Mouse (Mus musculus): Measurements from ENCODE around the gene Agfg2. TPM values are rescaled to one million over a fixed set of nuclear protein-coding genes. Genes with fewer than 3 reads are reported as not detected.

Agfg2 gene
- polyA plus RNA-seq, 1 experiment from 2014 or later = 28.0 TPM

GRCm38 (mm10) chr5:137649669-137650571, 34.6 kb downstream of the Agfg2 start:
- H3K4me3 ChIP-seq = peak overlapping the region; percentile 24; the same call in 1 of the 2 replicates
- H3K27ac ChIP-seq = peak overlapping the region; percentile 67
- H3K36me3 ChIP-seq (replicated peaks) = peaks cover 37% of the 10 kb centered on the region
- H3K4me1 ChIP-seq = peaks cover 44% of the 10 kb centered on the region
- DNase-seq (ENCODE audit: extremely low spot score, low spot score) = no peak
- WGBS = 15% methylated on average over 18 of the region's 18 CpGs
- H3K9me3 ChIP-seq = no peaks in the 10 kb centered on the region
- peaks cover 25% of the 10 kb centered on the region for H3K27me3 ChIP-seq (ENCODE audit: poor library complexity, severe bottlenecking)

GRCm38 (mm10) chr5:137649251-137649650, 35.3 kb downstream of the Agfg2 start:
- Histone ChIP-seq H3K9me3 (no peaks in the 10 kb centered on the region), H3K27me3 (ENCODE audit: poor library complexity, severe bottlenecking) (peaks cover 32% of the 10 kb centered on the region), H3K36me3 (replicated peaks) (peaks cover 31% of the 10 kb centered on the region), H3K4me3 (no peak overlapping the region), H3K27ac (peak overlapping the region; percentile 67; the same call in 1 of the 2 replicates), H3K4me1 (peaks cover 49% of the 10 kb centered on the region)
- 51% methylated on average over 4 of the region's 4 CpGs for WGBS
- DNase-seq (ENCODE audit: extremely low spot score, low spot score) = no peak

- Histone ChIP-seq H3K27me3 (ENCODE audit: poor library complexity, severe bottlenecking) (peaks cover 44% of the 10 kb centered on the region), H3K36me3 (replicated peaks) (peaks cover 19% of the 10 kb centered on the region), H3K4me3 (no peak overlapping the region), H3K9me3 (no peaks in the 10 kb centered on the region), H3K4me1 (peaks cover 57% of the 10 kb centered on the region), H3K27ac (no peak overlapping the region)
- 78% methylated on average over 9 of the region's 9 CpGs for WGBS
- DNase-seq (ENCODE audit: extremely low spot score, low spot score) = no peak
Measured at GRCm38 (mm10) chr5:137647827-137648601, 36.5 kb downstream of the Agfg2 start.

- peaks cover 22% of the 10 kb centered on the region for H3K36me3 ChIP-seq (replicated peaks)
- 0 out of 2 replicates have a peak within 1 kb of the TSS, but pooled peaks have one; percentile 2 for H3K27ac ChIP-seq
- peak within 1 kb of the TSS; percentile 44 for H3K4me3 ChIP-seq
- no peaks in the 10 kb centered on the region for H3K9me3 ChIP-seq
- peaks cover 50% of the 10 kb centered on the region for H3K4me1 ChIP-seq
- 11% methylated on average over 11 of the region's 11 CpGs for WGBS
- no peak for DNase-seq (ENCODE audit: extremely low spot score, low spot score)
- H3K27me3 ChIP-seq (ENCODE audit: poor library complexity, severe bottlenecking) = peaks cover 52% of the 10 kb centered on the region
Measured at GRCm38 (mm10) chr5:137645652-137646091, 38.9 kb downstream of the Agfg2 start, which contains the start of gene Irs3. Gene Irs3, minus strand, starts transcription at chr5:137645714.

GRCm38 (mm10) chr5:137645091-137645651, 39.4 kb downstream of the Agfg2 start:
- peaks cover 27% of the 10 kb centered on the region for H3K36me3 ChIP-seq (replicated peaks)
- H3K4me3 ChIP-seq = peak overlapping the region; percentile 44
- no peak overlapping the region for H3K27ac ChIP-seq
- H3K4me1 ChIP-seq = peaks cover 48% of the 10 kb centered on the region
- no peaks in the 10 kb centered on the region for H3K9me3 ChIP-seq
- 2% methylated on average over 44 of the region's 44 CpGs for WGBS
- DNase-seq (ENCODE audit: extremely low spot score, low spot score) = peak; percentile 37
- H3K27me3 ChIP-seq (ENCODE audit: poor library complexity, severe bottlenecking) = peaks cover 52% of the 10 kb centered on the region

- 42% methylated on average over 19 of the region's 19 CpGs for WGBS
- no peak overlapping the region; the same call in 1 of the 2 replicates for H3K4me3 ChIP-seq
- H3K27ac ChIP-seq = peak overlapping the region; percentile 2; the same call in 1 of the 2 replicates
- no peak for DNase-seq (ENCODE audit: extremely low spot score, low spot score)
- peaks cover 41% of the 10 kb centered on the region for H3K4me1 ChIP-seq
- peaks cover 33% of the 10 kb centered on the region for H3K36me3 ChIP-seq (replicated peaks)
- no peaks in the 10 kb centered on the region for H3K9me3 ChIP-seq
- H3K27me3 ChIP-seq (ENCODE audit: poor library complexity, severe bottlenecking) = peaks cover 52% of the 10 kb centered on the region
Measured at GRCm38 (mm10) chr5:137644484-137644883, 40.0 kb downstream of the Agfg2 start.

GRCm38 (mm10) chr5:137642886-137643285, 41.6 kb downstream of the Agfg2 start:
- Histone ChIP-seq H3K27ac (no peak overlapping the region), H3K36me3 (replicated peaks) (peaks cover 49% of the 10 kb centered on the region), H3K4me1 (peaks cover 33% of the 10 kb centered on the region), H3K9me3 (no peaks in the 10 kb centered on the region), H3K27me3 (ENCODE audit: poor library complexity, severe bottlenecking) (peaks cover 52% of the 10 kb centered on the region), H3K4me3 (no peak overlapping the region)
- WGBS = 59% methylated on average over 4 of the region's 4 CpGs
- no peak for DNase-seq (ENCODE audit: extremely low spot score, low spot score)

GRCm38 (mm10) chr5:137641054-137641453, 43.5 kb downstream of the Agfg2 start, which contains the start of gene Sap25:
Gene Sap25, plus strand, starts transcription at chr5:137641334.
- no peak for DNase-seq (ENCODE audit: extremely low spot score, low spot score)
- Histone ChIP-seq H3K36me3 (replicated peaks) (peaks cover 68% of the 10 kb centered on the region), H3K4me1 (peaks cover 30% of the 10 kb centered on the region), H3K27ac (no peak within 1 kb of the TSS), H3K9me3 (no peaks in the 10 kb centered on the region), H3K4me3 (no peak within 1 kb of the TSS), H3K27me3 (ENCODE audit: poor library complexity, severe bottlenecking) (peaks cover 38% of the 10 kb centered on the region)
- WGBS = 88% methylated on average over 19 of the region's 19 CpGs

GRCm38 (mm10) chr5:137639472-137639871, 45.1 kb downstream of the Agfg2 start:
- no peak overlapping the region for H3K27ac ChIP-seq
- no peak overlapping the region for H3K4me3 ChIP-seq
- peaks cover 23% of the 10 kb centered on the region for H3K27me3 ChIP-seq (ENCODE audit: poor library complexity, severe bottlenecking)
- peaks cover 16% of the 10 kb centered on the region for H3K4me1 ChIP-seq
- no peaks in the 10 kb centered on the region for H3K9me3 ChIP-seq
- DNase-seq (ENCODE audit: extremely low spot score, low spot score) = no peak
- WGBS = 84% methylated on average over 7 of the region's 7 CpGs
- H3K36me3 ChIP-seq (replicated peaks) = peaks cover 84% of the 10 kb centered on the region

- DNase-seq (ENCODE audit: extremely low spot score, low spot score) = no peak
- H3K27ac ChIP-seq = no peak overlapping the region
- no peak overlapping the region for H3K4me3 ChIP-seq
- WGBS = 85% methylated on average over 12 of the region's 12 CpGs
- H3K36me3 ChIP-seq (replicated peaks) = peaks cover 78% of the 10 kb centered on the region
- no peaks in the 10 kb centered on the region for H3K9me3 ChIP-seq
- H3K4me1 ChIP-seq = peaks cover 38% of the 10 kb centered on the region
- no peaks in the 10 kb centered on the region for H3K27me3 ChIP-seq (ENCODE audit: poor library complexity, severe bottlenecking)
Measured at GRCm38 (mm10) chr5:137633397-137634084, 51.0 kb downstream of the Agfg2 start.

GRCm38 (mm10) chr5:137631591-137631990, 52.9 kb downstream of the Agfg2 start:
- peak overlapping the region; percentile 72; the same call in 1 of the 2 replicates for H3K4me3 ChIP-seq
- 81% methylated on average over 4 of the region's 4 CpGs for WGBS
- H3K4me1 ChIP-seq = peaks cover 54% of the 10 kb centered on the region
- no peaks in the 10 kb centered on the region for H3K9me3 ChIP-seq
- H3K36me3 ChIP-seq (replicated peaks) = peaks cover 59% of the 10 kb centered on the region
- H3K27ac ChIP-seq = peak overlapping the region; percentile 93; the same call in 1 of the 2 replicates
- no peaks in the 10 kb centered on the region for H3K27me3 ChIP-seq (ENCODE audit: poor library complexity, severe bottlenecking)
- DNase-seq (ENCODE audit: extremely low spot score, low spot score) = no peak

- WGBS = 82% methylated on average over 9 of the region's 9 CpGs
- peak overlapping the region; percentile 93 for H3K27ac ChIP-seq
- DNase-seq (ENCODE audit: extremely low spot score, low spot score) = no peak
- H3K4me3 ChIP-seq = peak overlapping the region; percentile 72
- no peaks in the 10 kb centered on the region for H3K9me3 ChIP-seq
- H3K4me1 ChIP-seq = peaks cover 54% of the 10 kb centered on the region
- H3K27me3 ChIP-seq (ENCODE audit: poor library complexity, severe bottlenecking) = no peaks in the 10 kb centered on the region
- peaks cover 55% of the 10 kb centered on the region for H3K36me3 ChIP-seq (replicated peaks)
Measured at GRCm38 (mm10) chr5:137631171-137631570, 53.4 kb downstream of the Agfg2 start.

Measured in forebrain, embryonic 10.5 days (tissue).